ENCODE assay signal across 7 mouse cellular contexts in genomic region chr7:78023591-78023990, GRCm38 (mm10).
"Had no signal": no experiment of that assay in that cellular context is flagged by ENCODE, and none has a peak within 500 bp of the region (broad histone marks: within the 10 kb centered on the region; RNA-seq: fewer than 3 reads in every experiment).

No protein-coding gene starts in this region.

- DNase-seq: kidney, adult 8-10 months; kidney, postnatal 25 days; lung, adult 2 months; lung, postnatal 10 days; lung, postnatal 4 days; midbrain, embryonic 14.5 days; retina, postnatal 1 day had no signal
